Mouse (Mus musculus): ENCODE measurements at regions not wholly inside any gene's neighbourhood (a gene's known extent, or its start where the extent isn't known, plus 50 kb on each side); places are given as distances from the start of the nearest gene placed in this dataset.

- TF ChIP-seq MAX (IDR thresholded peaks at IDR 0.05; ENCODE audit: low read length), result no peak
- no peak for TF ChIP-seq EP300 (IDR thresholded peaks at IDR 0.05; ENCODE audit: low read depth in 1 of 2, low read length in 2 of 2)
- TF ChIP-seq CHD2 (IDR thresholded peaks at IDR 0.05; ENCODE audit: low read length), result no peak; the same call in 1 of the 2 replicates
- no peak for TF ChIP-seq RCOR1 (IDR thresholded peaks at IDR 0.05; ENCODE audit: low read depth, low read length)
- TF ChIP-seq E2F4 (IDR thresholded peaks at IDR 0.05; ENCODE audit: borderline replicate concordance, low read depth, low read length), result no peak
- TF ChIP-seq USF1 (IDR thresholded peaks at IDR 0.05; ENCODE audit: low read depth, low read length), result no peak
- no peak for TF ChIP-seq ZMIZ1 (IDR thresholded peaks at IDR 0.05; ENCODE audit: low read depth, low read length)
- TF ChIP-seq GABPA (IDR thresholded peaks at IDR 0.05; ENCODE audit: low read depth, low read length), result no peak
- no peak for TF ChIP-seq SIN3A (IDR thresholded peaks at IDR 0.05; ENCODE audit: low read length)
- TF ChIP-seq ZKSCAN1 (IDR thresholded peaks at IDR 0.05; ENCODE audit: low read depth, low read length), result no peak
- TF ChIP-seq POLR2A (IDR thresholded peaks at IDR 0.05; ENCODE audit: control insufficient read depth in 1 of 2, insufficient read depth in 1 of 2, low read depth in 1 of 2, low read length in 2 of 2, poor library complexity in 1 of 2), result no peak
- TF ChIP-seq TBP (IDR thresholded peaks at IDR 0.05; ENCODE audit: low read depth, low read length), result no peak
- no peak for TF ChIP-seq SMC3 (IDR thresholded peaks at IDR 0.05; ENCODE audit: low read depth, low read length)
- TF ChIP-seq ZC3H11A (IDR thresholded peaks at IDR 0.05; ENCODE audit: low read depth, low read length), result no peak
- no peak for TF ChIP-seq CTCF (IDR thresholded peaks at IDR 0.05 in 2 of 3, conservative IDR thresholded peaks at IDR 0.05 in 1 of 3; ENCODE audit: control insufficient read depth in 1 of 3, insufficient read depth in 1 of 3, low read depth in 2 of 3, low read length in 3 of 3, poor library complexity in 1 of 3, severe bottlenecking in 1 of 3)
- TF ChIP-seq BHLHE40 (IDR thresholded peaks at IDR 0.05; ENCODE audit: borderline replicate concordance, low read depth, low read length), result no peak
- no peak for TF ChIP-seq UBTF (IDR thresholded peaks at IDR 0.05; ENCODE audit: borderline replicate concordance, insufficient read depth, low read depth, low read length)
- peak; percentile 42 for TF ChIP-seq GATA1 (IDR thresholded peaks at IDR 0.05; ENCODE audit: low read depth, low read length)
- TF ChIP-seq POLR2AphosphoS2 (IDR thresholded peaks at IDR 0.05; ENCODE audit: low read length), result no peak
- TF ChIP-seq ETS1 (IDR thresholded peaks at IDR 0.05; ENCODE audit: low read depth, low read length), result peak; percentile 4; the same call in 1 of the 2 replicates
- no peak for TF ChIP-seq USF2 (IDR thresholded peaks at IDR 0.05; ENCODE audit: borderline replicate concordance in 1 of 2, insufficient read depth in 1 of 2, low read depth in 1 of 2, low read length in 2 of 2)
- 0 out of 2 replicates have a peak, but pooled peaks have one; percentile 14 for TF ChIP-seq MYC (IDR thresholded peaks at IDR 0.05; ENCODE audit: low read depth, low read length)
- H3K36me3 ChIP-seq (ENCODE audit: control insufficient read depth in 1 of 2, insufficient read depth in 2 of 2, low read length in 2 of 2), result peaks cover 0 to 27% of the 10 kb centered on the region in 2 experiments; a peak in 2 of 4 replicates
- peaks cover 12 to 20% of the 10 kb centered on the region in 2 experiments for H3K4me1 ChIP-seq (ENCODE audit: control insufficient read depth in 1 of 2, insufficient read depth in 2 of 2, low read length in 2 of 2)
- no peaks in the 10 kb centered on the region for H3K27me3 ChIP-seq (ENCODE audit: control insufficient read depth in 1 of 2, insufficient read depth in 2 of 2, low read length in 2 of 2)
- peak overlapping the region; percentile 24 to 43 for H3K4me3 ChIP-seq (ENCODE audit: control insufficient read depth in 1 of 2, insufficient read depth in 1 of 2, low read depth in 2 of 2, low read length in 2 of 2)
- peak overlapping the region; percentile 61 for H3K9ac ChIP-seq (ENCODE audit: control insufficient read depth, low read depth, low read length, poor library complexity, severe bottlenecking)
- H3K79me2 ChIP-seq (ENCODE audit: control insufficient read depth, insufficient read depth, low read length, poor library complexity), result no peaks in the 10 kb centered on the region; the same call in 1 of the 2 replicates
- DNase-seq (ENCODE audit: low read depth, low spot score), result no peak
- no peaks in the 10 kb centered on the region for H3K9me3 ChIP-seq (replicated peaks; ENCODE audit: insufficient read depth, low read length)
- peak overlapping the region; percentile 92 for H3K27ac ChIP-seq (ENCODE audit: control insufficient read depth, low read depth, low read length)
Observed at GRCm38 (mm10) chr5:64600392-64600791, 202.8 kb upstream of the Klf3 start.

Measured in MEL (cell line).